Comparison of ENCODE assay signal across 8 mouse cellular contexts in the genomic region with DNA sequence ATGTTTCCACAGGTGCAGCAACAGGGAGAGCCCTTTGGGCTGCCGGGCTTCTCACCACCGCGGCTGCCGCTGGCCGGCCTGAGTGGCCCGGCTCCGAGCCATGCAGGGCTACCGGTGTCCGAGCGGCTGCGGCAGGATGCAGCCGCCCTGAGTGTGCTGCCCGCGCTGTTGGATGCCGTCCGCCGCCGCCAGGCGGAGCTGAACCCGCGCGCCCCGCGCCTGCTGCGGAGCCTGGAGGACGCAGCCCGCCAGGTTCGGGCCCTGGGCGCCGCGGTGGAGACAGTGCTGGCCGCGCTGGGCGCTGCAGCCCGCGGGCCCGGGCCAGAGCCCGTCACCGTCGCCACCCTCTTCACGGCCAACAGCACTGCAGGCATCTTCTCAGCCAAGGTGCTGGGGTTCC. TPM values are rescaled to one million over a fixed set of nuclear protein-coding genes. Genes with fewer than 3 reads are reported as not detected.
DNase-seq lines count a peak whose midpoint lies in the region; ATAC-seq and TF ChIP-seq lines count a peak whose summit lies in the region.

No protein-coding gene starts in this region.

- no peak for TF ChIP-seq POLR2A in CH12.LX (IDR thresholded peaks at IDR 0.05; ENCODE audit: low read depth, low read length)

- no peak for DNase-seq in CH12.LX (ENCODE audit: extremely low read depth)
- peak; percentile 82 to 88 for DNase-seq in cerebellum, adult 18-20 months
- peak; percentile 48 for DNase-seq in forebrain, embryonic 14.5 days (ENCODE audit: low spot score)
- peak; percentile 82 for DNase-seq in heart, postnatal 14 days
- DNase-seq in kidney, postnatal 36 days = peak; percentile 76 to 89
- peak; percentile 78 for DNase-seq in liver, postnatal 0 days
- peak; percentile 70 for DNase-seq in neural tube, embryonic 11.5 days (ENCODE audit: low spot score)

- H3K4me2 ChIP-seq in CH12.LX (ENCODE audit: insufficient read depth, low read depth, poor library complexity, severe bottlenecking) = no peak overlapping the region
- H3K4me2 ChIP-seq in forebrain, embryonic 14.5 days (ENCODE audit: low read length) = peak overlapping the region; percentile 55
- peak overlapping the region; percentile 68 for H3K4me2 ChIP-seq in liver, postnatal 0 days (ENCODE audit: low read depth, low read length)
- H3K4me2 ChIP-seq in neural tube, embryonic 11.5 days (ENCODE audit: low read depth) = peak overlapping the region; percentile 72
- H3K4me2 ChIP-seq in stomach, embryonic 15.5 days = peak overlapping the region; percentile 77

- peaks cover 6% of the 10 kb centered on the region for H3K27me3 ChIP-seq in CH12.LX (replicated peaks)
- no peaks in the 10 kb centered on the region for H3K27me3 ChIP-seq in forebrain, embryonic 14.5 days (replicated peaks; ENCODE audit: control insufficient read depth, insufficient read depth, low read length)
- H3K27me3 ChIP-seq in liver, postnatal 0 days (ENCODE audit: insufficient read depth, low read length) = no peaks in the 10 kb centered on the region
- no peaks in the 10 kb centered on the region for H3K27me3 ChIP-seq in neural tube, embryonic 11.5 days (ENCODE audit: control insufficient read depth, insufficient read depth, low read length)
- no peaks in the 10 kb centered on the region for H3K27me3 ChIP-seq in stomach, embryonic 15.5 days (replicated peaks)

- peak; percentile 54 for ATAC-seq in forebrain, embryonic 14.5 days
- ATAC-seq in liver, postnatal 0 days = peak; percentile 53
- peak; percentile 55 for ATAC-seq in neural tube, embryonic 11.5 days (ENCODE audit: insufficient read depth, low FRiP score, low TSS enrichment)
- ATAC-seq in stomach, embryonic 15.5 days (ENCODE audit: insufficient read depth, low FRiP score, low read depth) = peak; percentile 54; the same call in 1 of the 2 replicates

- H3K9ac ChIP-seq in CH12.LX (ENCODE audit: insufficient read depth, low read depth) = no peak overlapping the region
- peak overlapping the region; percentile 60 for H3K9ac ChIP-seq in forebrain, embryonic 14.5 days (ENCODE audit: low read length)
- H3K9ac ChIP-seq in liver, postnatal 0 days (replicated peaks) = peak overlapping the region; percentile 50; the same call in 1 of the 2 replicates
- H3K9ac ChIP-seq in neural tube, embryonic 11.5 days (ENCODE audit: low read length) = peak overlapping the region; percentile 68
- no peak overlapping the region for H3K9ac ChIP-seq in stomach, embryonic 15.5 days

- no peak for TF ChIP-seq EP300 in CH12.LX (IDR thresholded peaks at IDR 0.05; ENCODE audit: low read length)
- no peak for TF ChIP-seq EP300 in liver, postnatal 0 days (IDR thresholded peaks at IDR 0.05; ENCODE audit: low read depth)

- no peaks in the 10 kb centered on the region for H3K9me3 ChIP-seq in CH12.LX (replicated peaks; ENCODE audit: low read length)
- H3K9me3 ChIP-seq in forebrain, embryonic 14.5 days (replicated peaks; ENCODE audit: control insufficient read depth, low read length) = no peaks in the 10 kb centered on the region
- no peaks in the 10 kb centered on the region for H3K9me3 ChIP-seq in liver, postnatal 0 days (ENCODE audit: low read length)
- no peaks in the 10 kb centered on the region for H3K9me3 ChIP-seq in neural tube, embryonic 11.5 days (ENCODE audit: control insufficient read depth, low read length)
- H3K9me3 ChIP-seq in stomach, embryonic 15.5 days = no peaks in the 10 kb centered on the region

- in situ Hi-C loops in CH12.LX (cut with MboI; ENCODE audit: low pct_ligation_motif_present, low pct_unique_long_range_greater_than_20kb, low sequenced_read_pairs) = no loop called here

- no peaks in the 10 kb centered on the region for H3K4me1 ChIP-seq in CH12.LX (ENCODE audit: control insufficient read depth in 1 of 2, insufficient read depth in 2 of 2)
- H3K4me1 ChIP-seq in forebrain, embryonic 14.5 days (ENCODE audit: control insufficient read depth, insufficient read depth, low read length) = peaks cover 11% of the 10 kb centered on the region
- peaks cover 18% of the 10 kb centered on the region for H3K4me1 ChIP-seq in liver, postnatal 0 days (ENCODE audit: insufficient read depth)
- peaks cover 8% of the 10 kb centered on the region for H3K4me1 ChIP-seq in neural tube, embryonic 11.5 days (ENCODE audit: control insufficient read depth, insufficient read depth, low read length)
- H3K4me1 ChIP-seq in stomach, embryonic 15.5 days = peaks cover 25% of the 10 kb centered on the region

- H3K27ac ChIP-seq in CH12.LX (ENCODE audit: insufficient read depth, low read depth) = no peak overlapping the region
- H3K27ac ChIP-seq in forebrain, embryonic 14.5 days (ENCODE audit: low read depth, low read length) = no peak overlapping the region
- no peak overlapping the region for H3K27ac ChIP-seq in liver, postnatal 0 days (ENCODE audit: low read depth)
- no peak overlapping the region for H3K27ac ChIP-seq in neural tube, embryonic 11.5 days (ENCODE audit: low read depth, low read length)
- no peak overlapping the region for H3K27ac ChIP-seq in stomach, embryonic 15.5 days

- dilution Hi-C loops in CH12.LX (cut with MboI; ENCODE audit: extremely low pct_ligation_motif_present, extremely low pct_unique_long_range_greater_than_20kb, low sequenced_read_pairs) = no loop called here

- TF ChIP-seq CTCF in CH12.LX (conservative IDR thresholded peaks at IDR 0.05 in 1 of 2, IDR thresholded peaks at IDR 0.05 in 1 of 2; ENCODE audit: low read depth in 2 of 2, low read length in 2 of 2) = peak in 1 of 2 experiments; percentile 36; a peak in 2 of 4 replicates
- peak; percentile 66 for TF ChIP-seq CTCF in liver, postnatal 0 days (IDR thresholded peaks at IDR 0.05; ENCODE audit: low read depth)

- intact Hi-C loops in heart, postnatal 14 days (cut with DNase I) = no loop called here

- TF ChIP-seq RAD21 in CH12.LX (IDR thresholded peaks at IDR 0.05; ENCODE audit: low read depth, low read length) = no peak

- H3K4me3 ChIP-seq in CH12.LX (replicated peaks in 1 of 3; ENCODE audit: low read depth in 2 of 3, low read length in 2 of 3, poor library complexity in 1 of 3) = no peak overlapping the region
- peak overlapping the region; percentile 34 for H3K4me3 ChIP-seq in forebrain, embryonic 14.5 days (ENCODE audit: low read depth, low read length)
- peak overlapping the region; percentile 34 for H3K4me3 ChIP-seq in liver, postnatal 0 days (ENCODE audit: low read depth, low read length)
- peak overlapping the region; percentile 26 for H3K4me3 ChIP-seq in neural tube, embryonic 11.5 days (ENCODE audit: low read depth, low read length)
- peak overlapping the region; percentile 35 for H3K4me3 ChIP-seq in stomach, embryonic 15.5 days (replicated peaks)

- no peaks in the 10 kb centered on the region for H3K36me3 ChIP-seq in CH12.LX (replicated peaks in 1 of 2; ENCODE audit: control insufficient read depth in 1 of 2, insufficient read depth in 1 of 2, low read length in 1 of 2)
- no peaks in the 10 kb centered on the region for H3K36me3 ChIP-seq in forebrain, embryonic 14.5 days (ENCODE audit: control insufficient read depth, insufficient read depth, low read length)
- 0 out of 2 replicates have a peak, but pooled peaks cover 3% of the 10 kb centered on the region for H3K36me3 ChIP-seq in liver, postnatal 0 days (replicated peaks; ENCODE audit: insufficient read depth, low read length)
- no peaks in the 10 kb centered on the region for H3K36me3 ChIP-seq in neural tube, embryonic 11.5 days (ENCODE audit: control insufficient read depth, insufficient read depth, low read length)
- no peaks in the 10 kb centered on the region for H3K36me3 ChIP-seq in stomach, embryonic 15.5 days

- no peaks in the 10 kb centered on the region for H3K79me2 ChIP-seq in CH12.LX (replicated peaks; ENCODE audit: control insufficient read depth, extremely low read depth, insufficient read depth, poor library complexity, severe bottlenecking)

- 2% methylated on average over 39 of the region's 41 CpGs for WGBS in forebrain, embryonic 14.5 days
- WGBS in liver, postnatal 0 days (ENCODE audit: insufficient replicate concordance) = 6% methylated on average over 41 of the region's 41 CpGs
- WGBS in neural tube, embryonic 11.5 days = under 1% methylated on average over 39 of the region's 41 CpGs
- 2% methylated on average over 40 of the region's 41 CpGs for WGBS in stomach, embryonic 15.5 days

RNA-seq across cellular contexts. Expression of gene Ctf1, which starts 4.5 kb away (rescaled TPM):
- total RNA-seq in CH12.LX (2012; rRNA removed) (not detected in 2 replicates), CH12.LX (2014; rRNA removed) (not detected in 2 replicates)
- not detected in 2 replicates for polyA plus RNA-seq in CH12.LX (2012; ENCODE audit: insufficient read length, low read depth)
- 5.3 and 5.9 TPM in 2 replicates for polyA plus RNA-seq in forebrain, embryonic 14.5 days (2014; fragmentation: Nextera tagmentation; extraction: Ambion mirVana)
- 1 to 10 TPM; 5.0 to 6.0 TPM for total RNA-seq in heart, postnatal 14 days (2021)
- polyA plus RNA-seq in liver, postnatal 0 days (2015; fragmentation: Nextera tagmentation; extraction: Ambion mirVana) = 7.9 and 10.0 TPM in 2 replicates
- 6.0 and 8.8 TPM in 2 replicates for polyA plus RNA-seq in neural tube, embryonic 11.5 days (2014; fragmentation: Nextera tagmentation; extraction: Ambion mirVana)
- 15.6 and 17.0 TPM in 2 replicates for polyA plus RNA-seq in stomach, embryonic 15.5 days (2015; fragmentation: Nextera tagmentation; extraction: Ambion mirVana)

RNA-seq across cellular contexts. Expression of gene Bcl7c, which starts 8.3 kb away (rescaled TPM):
- total RNA-seq in CH12.LX (2012; rRNA removed) (60.5 and 65.0 TPM in 2 replicates), CH12.LX (2014; rRNA removed) (25.9 and 28.0 TPM in 2 replicates)
- 71.3 and 73.5 TPM in 2 replicates for polyA plus RNA-seq in CH12.LX (2012; ENCODE audit: insufficient read length, low read depth)
- polyA plus RNA-seq in forebrain, embryonic 14.5 days (2014; fragmentation: Nextera tagmentation; extraction: Ambion mirVana) = 40.8 and 45.7 TPM in 2 replicates
- 10 to 100 TPM; 33.5 to 47.3 TPM for total RNA-seq in heart, postnatal 14 days (2021)
- polyA plus RNA-seq in liver, postnatal 0 days (2015; fragmentation: Nextera tagmentation; extraction: Ambion mirVana) = 20.1 and 26.5 TPM in 2 replicates
- polyA plus RNA-seq in neural tube, embryonic 11.5 days (2014; fragmentation: Nextera tagmentation; extraction: Ambion mirVana) = 54.5 and 55.5 TPM in 2 replicates
- polyA plus RNA-seq in stomach, embryonic 15.5 days (2015; fragmentation: Nextera tagmentation; extraction: Ambion mirVana) = 59.3 and 63.4 TPM in 2 replicates

RNA-seq across cellular contexts. Expression of gene Ctf2, which starts 15.0 kb away (rescaled TPM):
- 0.08 TPM in 1 of 2 replicates, not detected in the other for total RNA-seq in CH12.LX (2012; rRNA removed)
- total RNA-seq in CH12.LX (2014; rRNA removed) = not detected in 2 replicates
- polyA plus RNA-seq in CH12.LX (2012; ENCODE audit: insufficient read length, low read depth) = 0.36 TPM in 1 of 2 replicates, not detected in the other
- polyA plus RNA-seq in forebrain, embryonic 14.5 days (2014; fragmentation: Nextera tagmentation; extraction: Ambion mirVana) = 0.09 TPM in 1 of 2 replicates, not detected in the other
- total RNA-seq in heart, postnatal 14 days (2021) = not detected
- polyA plus RNA-seq in liver, postnatal 0 days (2015; fragmentation: Nextera tagmentation; extraction: Ambion mirVana) = not detected in 2 replicates
- polyA plus RNA-seq in neural tube, embryonic 11.5 days (2014; fragmentation: Nextera tagmentation; extraction: Ambion mirVana) = 0.18 TPM in 1 of 2 replicates, not detected in the other
- 0.24 and 0.26 TPM in 2 replicates for polyA plus RNA-seq in stomach, embryonic 15.5 days (2015; fragmentation: Nextera tagmentation; extraction: Ambion mirVana)

RNA-seq across cellular contexts. Expression of gene Fbxl19, which starts 27.4 kb away (rescaled TPM):
- total RNA-seq in CH12.LX (2012; rRNA removed) = 25.1 and 28.2 TPM in 2 replicates
- 22.4 and 22.6 TPM in 2 replicates for total RNA-seq in CH12.LX (2014; rRNA removed)
- polyA plus RNA-seq in CH12.LX (2012; ENCODE audit: insufficient read length, low read depth) = 29.3 and 31.7 TPM in 2 replicates
- 7.2 and 7.8 TPM in 2 replicates for polyA plus RNA-seq in forebrain, embryonic 14.5 days (2014; fragmentation: Nextera tagmentation; extraction: Ambion mirVana)
- total RNA-seq in heart, postnatal 14 days (2021) = 1 to 10 TPM; 4.8 to 5.7 TPM
- polyA plus RNA-seq in liver, postnatal 0 days (2015; fragmentation: Nextera tagmentation; extraction: Ambion mirVana) = 1.6 and 1.9 TPM in 2 replicates
- polyA plus RNA-seq in neural tube, embryonic 11.5 days (2014; fragmentation: Nextera tagmentation; extraction: Ambion mirVana) = 6.7 and 7.7 TPM in 2 replicates
- polyA plus RNA-seq in stomach, embryonic 15.5 days (2015; fragmentation: Nextera tagmentation; extraction: Ambion mirVana) = 3.8 and 4.8 TPM in 2 replicates

RNA-seq across cellular contexts. Expression of gene Orai3, which starts 52.6 kb away (rescaled TPM):
- total RNA-seq in CH12.LX (2012; rRNA removed) (15.7 and 16.9 TPM in 2 replicates), CH12.LX (2014; rRNA removed) (9.3 and 11.6 TPM in 2 replicates)
- 7.5 and 10.3 TPM in 2 replicates for polyA plus RNA-seq in CH12.LX (2012; ENCODE audit: insufficient read length, low read depth)
- 3.3 and 4.2 TPM in 2 replicates for polyA plus RNA-seq in forebrain, embryonic 14.5 days (2014; fragmentation: Nextera tagmentation; extraction: Ambion mirVana)
- total RNA-seq in heart, postnatal 14 days (2021) = 10 to 100 TPM; 16.6 to 17.3 TPM
- 19.2 and 21.1 TPM in 2 replicates for polyA plus RNA-seq in liver, postnatal 0 days (2015; fragmentation: Nextera tagmentation; extraction: Ambion mirVana)
- polyA plus RNA-seq in neural tube, embryonic 11.5 days (2014; fragmentation: Nextera tagmentation; extraction: Ambion mirVana) = 5.5 and 6.5 TPM in 2 replicates
- polyA plus RNA-seq in stomach, embryonic 15.5 days (2015; fragmentation: Nextera tagmentation; extraction: Ambion mirVana) = 29.2 and 29.6 TPM in 2 replicates

Comparison
In these comparisons a context has a peak if more than half of its experiments do, and no peak if none do; other contexts are left out.
1. H3K4me3 ChIP-seq: peak in forebrain, embryonic 14.5 days (single experiment), liver, postnatal 0 days (single experiment), neural tube, embryonic 11.5 days (single experiment) and stomach, embryonic 15.5 days (single experiment); none in CH12.LX (0 of 3).
2. H3K9ac ChIP-seq: peak in forebrain, embryonic 14.5 days (single experiment), liver, postnatal 0 days (single experiment) and neural tube, embryonic 11.5 days (single experiment); none in CH12.LX (single experiment) and stomach, embryonic 15.5 days (single experiment).
3. Peak in every context shown above with its lines, with median percentiles within 50 percentile points of each other: ATAC-seq.